Mouse (Mus musculus) kidney, embryonic 14.5 days (tissue): ENCODE measurements around the gene Srebf2. TPM values are rescaled to one million over a fixed set of nuclear protein-coding genes. Genes with fewer than 3 reads are reported as not detected.
A peak's percentile ranks its signal among the peaks of the same experiment; 100 is the strongest.

Experiments used
- ATAC-seq: fragments of 200-750 bp; cut with Nextera tagmentation; 2 replicates; pipeline ENCODE4 v1.8.0; 2017; ENCODE audit warnings: moderate number of reproducible peaks, mild to moderate bottlenecking, moderate TSS enrichment, moderate library complexity; ENCODE audit not compliant: low FRiP score, low TSS enrichment
- H3K27ac ChIP-seq: fragments of 300-500 bp; sonication (generic); 2 replicates; pipeline ENCODE4 v1.5.1; 2014; ENCODE audit warnings: low read depth, mild to moderate bottlenecking, low read length, moderate library complexity, mixed read lengths
- H3K27me3 ChIP-seq: fragments of 300-500 bp; sonication (generic); 2 replicates; pipeline ENCODE4 v1.6.1; 2014; ENCODE audit warnings: mild to moderate bottlenecking, low read length; ENCODE audit not compliant: control insufficient read depth, insufficient read depth
- H3K36me3 ChIP-seq: fragments of 300-500 bp; sonication (generic); 2 replicates; pipeline ENCODE4 v1.6.1; 2014; ENCODE audit warnings: low read length, mixed read lengths; ENCODE audit not compliant: control insufficient read depth, insufficient read depth
- H3K4me1 ChIP-seq: fragments of 300-500 bp; sonication (generic); 2 replicates; pipeline ENCODE4 v1.6.1; 2014; ENCODE audit warnings: low read length, mixed read lengths; ENCODE audit not compliant: control insufficient read depth, insufficient read depth
- H3K4me2 ChIP-seq: fragments of 300-500 bp; sonication (generic); replicated peaks from 2 replicates; pipeline ENCODE4 v1.6.1; 2014; ENCODE audit warnings: low read depth, mild to moderate bottlenecking, low read length
- H3K4me3 ChIP-seq: fragments of 300-500 bp; sonication (generic); 2 replicates; pipeline ENCODE4 v1.5.1; 2014; ENCODE audit warnings: mild to moderate bottlenecking, low read length
- H3K9ac ChIP-seq: fragments of 300-500 bp; sonication (generic); 2 replicates; pipeline ENCODE4 v1.6.1; 2014; ENCODE audit warnings: low read depth, mild to moderate bottlenecking, low read length, moderate library complexity
- H3K9me3 ChIP-seq: fragments of 300-500 bp; sonication (generic); 2 replicates; pipeline ENCODE4 v1.6.1; 2016; ENCODE audit warnings: low read length; ENCODE audit not compliant: control insufficient read depth
- WGBS: fragments of 180-500 bp; shearing (Covaris S2); extraction: QIAGEN DNeasy Blood & Tissue Kit; methylation state at CpG from one replicate; pipeline ENCODE4 v1.1.7; 2014; 5-methylcytosine and 5-hydroxymethylcytosine counted together
- polyA plus RNA-seq: library from polyadenylated mRNA; unstranded; fragments of >200 nt; fragmentation: Nextera tagmentation; extraction: Ambion mirVana; gene quantifications from 2 replicates; pipeline ENCODE4 v1.2.1, GENCODE M21; 2014

The Srebf2 gene
- polyA plus RNA-seq, 1 experiment from 2014 or later: 114 TPM

DNA sequence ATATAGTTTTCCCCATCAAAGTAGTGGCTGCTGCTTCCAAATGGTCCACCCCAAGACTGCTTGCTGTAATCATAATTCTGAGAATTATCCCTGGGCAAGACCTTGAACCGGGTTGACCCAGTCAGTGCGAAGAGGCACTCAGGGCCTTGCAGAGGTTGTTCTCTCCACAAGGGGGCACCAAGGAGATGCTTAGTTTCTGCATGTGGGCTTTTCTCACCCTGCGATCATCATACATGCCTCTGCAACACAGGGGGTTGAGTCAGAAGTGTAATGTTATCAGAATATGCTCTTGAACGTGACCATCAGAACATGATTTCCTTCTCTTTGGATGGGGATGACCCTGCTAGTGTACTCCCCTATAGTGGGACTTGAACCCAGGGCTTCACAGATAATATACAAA, 8.4 kb upstream of the Srebf2 start:
- H3K9me3 ChIP-seq: no peaks in the 10 kb centered on the region
- no peak overlapping the region for H3K4me3 ChIP-seq
- H3K4me1 ChIP-seq: no peaks in the 10 kb centered on the region
- 68% methylated on average over 4 of the region's 4 CpGs for WGBS
- peaks cover 11% of the 10 kb centered on the region; the same call in 1 of the 2 replicates for H3K36me3 ChIP-seq
- no peaks in the 10 kb centered on the region for H3K27me3 ChIP-seq
- H3K4me2 ChIP-seq: no peak overlapping the region
- no peak for ATAC-seq
- no peak overlapping the region for H3K9ac ChIP-seq
- no peak overlapping the region for H3K27ac ChIP-seq

DNA sequence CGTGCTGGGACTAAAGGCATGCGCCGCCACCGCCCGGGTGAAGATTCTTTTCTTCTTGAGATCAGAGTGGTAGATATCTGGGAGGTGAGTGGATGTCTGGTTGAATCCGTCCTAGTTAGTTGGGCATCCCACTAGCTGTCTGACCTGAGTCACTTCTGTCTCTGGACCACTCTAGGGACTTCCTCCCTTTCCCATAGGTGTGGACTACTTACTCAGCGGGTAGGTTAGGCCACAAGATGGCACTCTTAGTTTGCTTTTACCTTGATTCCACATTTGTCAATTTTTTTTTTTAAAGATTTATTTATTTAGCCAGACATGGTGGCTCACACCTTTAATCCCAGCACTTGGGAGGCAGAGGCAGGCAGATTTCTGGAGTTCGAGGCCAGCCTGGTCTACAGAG, 7.8 kb upstream of the Srebf2 start:
- Histone ChIP-seq H3K4me2 (no peak overlapping the region), H3K4me1 (no peaks in the 10 kb centered on the region), H3K4me3 (no peak overlapping the region), H3K9ac (no peak overlapping the region), H3K27me3 (no peaks in the 10 kb centered on the region), H3K27ac (no peak overlapping the region), H3K36me3 (peaks cover 11% of the 10 kb centered on the region; the same call in 1 of the 2 replicates), H3K9me3 (no peaks in the 10 kb centered on the region)
- ATAC-seq: no peak; the same call in 1 of the 2 replicates
- WGBS: 91% methylated on average over 8 of the region's 8 CpGs

DNA sequence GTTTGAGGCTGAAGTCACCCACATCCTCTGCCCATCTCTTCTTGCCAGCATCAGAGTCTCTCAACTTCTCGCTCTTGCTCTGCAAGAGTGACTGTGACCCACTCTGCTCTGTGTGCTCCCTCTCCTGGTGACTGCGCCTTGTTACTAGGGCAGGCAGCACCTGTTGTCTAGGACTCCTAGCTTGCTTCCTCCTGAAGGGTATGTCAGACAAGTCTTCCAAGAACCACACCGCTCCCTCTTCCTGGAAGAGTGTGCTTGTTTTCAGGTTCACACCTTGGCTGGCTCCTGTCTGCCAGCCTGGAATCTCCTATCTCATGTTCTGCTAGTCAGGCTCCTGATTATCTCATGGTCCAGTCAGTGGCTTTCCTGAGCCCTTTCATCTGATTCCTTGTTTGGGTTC, 6.6 kb upstream of the Srebf2 start:
- no peak overlapping the region for H3K27ac ChIP-seq
- WGBS: 78% methylated on average over 3 of the region's 3 CpGs
- no peaks in the 10 kb centered on the region for H3K27me3 ChIP-seq
- no peaks in the 10 kb centered on the region for H3K9me3 ChIP-seq
- H3K9ac ChIP-seq: no peak overlapping the region; the same call in 1 of the 2 replicates
- H3K36me3 ChIP-seq: peaks cover 11% of the 10 kb centered on the region; the same call in 1 of the 2 replicates
- H3K4me2 ChIP-seq: no peak overlapping the region
- no peak overlapping the region for H3K4me3 ChIP-seq
- no peak for ATAC-seq
- H3K4me1 ChIP-seq: peaks cover under 1% of the 10 kb centered on the region; the same call in 1 of the 2 replicates

DNA sequence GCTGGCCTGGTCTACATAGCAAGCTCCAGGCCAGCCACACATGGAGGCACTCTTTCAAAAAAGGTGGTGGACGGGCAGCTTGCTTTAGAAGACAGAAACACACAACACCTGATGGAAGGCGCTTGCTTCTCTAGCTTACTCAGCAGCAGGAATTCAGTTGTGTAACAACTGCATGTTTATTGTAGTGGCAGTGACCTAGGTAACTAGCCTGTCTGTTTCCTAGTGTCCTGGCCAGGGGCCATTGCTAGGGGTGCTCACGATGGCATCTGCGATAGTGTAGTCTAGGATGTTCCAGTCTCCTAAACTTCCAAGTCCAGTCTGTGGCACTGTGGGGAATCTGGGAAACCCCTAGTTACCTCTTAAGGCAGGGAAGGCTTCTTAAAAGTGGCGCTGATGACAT, 2.8 kb upstream of the Srebf2 start:
- Histone ChIP-seq H3K27me3 (no peaks in the 10 kb centered on the region), H3K9ac (no peak overlapping the region), H3K4me1 (peaks cover 20% of the 10 kb centered on the region), H3K4me3 (no peak overlapping the region), H3K36me3 (peaks cover 11% of the 10 kb centered on the region; the same call in 1 of the 2 replicates), H3K27ac (no peak overlapping the region), H3K9me3 (no peaks in the 10 kb centered on the region), H3K4me2 (no peak overlapping the region)
- ATAC-seq: no peak
- 84% methylated on average over 5 of the region's 5 CpGs for WGBS

DNA sequence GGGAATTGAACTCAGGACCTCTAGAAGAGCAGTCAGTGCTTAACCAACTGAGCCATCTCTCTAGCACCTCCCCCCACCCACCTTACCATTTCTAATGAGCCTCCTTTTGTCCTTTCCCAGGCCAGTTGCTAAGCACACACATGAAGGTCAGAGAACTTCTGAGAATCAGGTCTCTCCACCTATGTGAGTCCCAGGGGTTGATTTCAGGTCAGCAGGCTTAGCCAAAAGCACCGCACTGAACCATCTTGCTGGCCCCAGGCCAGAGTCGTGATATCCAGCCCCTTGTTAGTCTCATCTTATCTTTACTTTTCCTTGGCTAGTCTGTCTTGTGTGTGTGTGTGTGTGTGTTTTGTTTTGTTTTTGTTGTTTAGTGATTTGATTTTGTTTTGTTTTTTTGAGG, 1.6 kb upstream of the Srebf2 start:
- H3K4me1 ChIP-seq: peaks cover 24% of the 10 kb centered on the region
- H3K4me2 ChIP-seq: no peak overlapping the region
- H3K27me3 ChIP-seq: no peaks in the 10 kb centered on the region
- peaks cover 9% of the 10 kb centered on the region; the same call in 1 of the 2 replicates for H3K36me3 ChIP-seq
- 35% methylated on average over 2 of the region's 2 CpGs for WGBS
- H3K27ac ChIP-seq: peak overlapping the region; percentile 88
- H3K9ac ChIP-seq: no peak overlapping the region
- ATAC-seq: no peak
- no peaks in the 10 kb centered on the region for H3K9me3 ChIP-seq
- no peak overlapping the region for H3K4me3 ChIP-seq

DNA sequence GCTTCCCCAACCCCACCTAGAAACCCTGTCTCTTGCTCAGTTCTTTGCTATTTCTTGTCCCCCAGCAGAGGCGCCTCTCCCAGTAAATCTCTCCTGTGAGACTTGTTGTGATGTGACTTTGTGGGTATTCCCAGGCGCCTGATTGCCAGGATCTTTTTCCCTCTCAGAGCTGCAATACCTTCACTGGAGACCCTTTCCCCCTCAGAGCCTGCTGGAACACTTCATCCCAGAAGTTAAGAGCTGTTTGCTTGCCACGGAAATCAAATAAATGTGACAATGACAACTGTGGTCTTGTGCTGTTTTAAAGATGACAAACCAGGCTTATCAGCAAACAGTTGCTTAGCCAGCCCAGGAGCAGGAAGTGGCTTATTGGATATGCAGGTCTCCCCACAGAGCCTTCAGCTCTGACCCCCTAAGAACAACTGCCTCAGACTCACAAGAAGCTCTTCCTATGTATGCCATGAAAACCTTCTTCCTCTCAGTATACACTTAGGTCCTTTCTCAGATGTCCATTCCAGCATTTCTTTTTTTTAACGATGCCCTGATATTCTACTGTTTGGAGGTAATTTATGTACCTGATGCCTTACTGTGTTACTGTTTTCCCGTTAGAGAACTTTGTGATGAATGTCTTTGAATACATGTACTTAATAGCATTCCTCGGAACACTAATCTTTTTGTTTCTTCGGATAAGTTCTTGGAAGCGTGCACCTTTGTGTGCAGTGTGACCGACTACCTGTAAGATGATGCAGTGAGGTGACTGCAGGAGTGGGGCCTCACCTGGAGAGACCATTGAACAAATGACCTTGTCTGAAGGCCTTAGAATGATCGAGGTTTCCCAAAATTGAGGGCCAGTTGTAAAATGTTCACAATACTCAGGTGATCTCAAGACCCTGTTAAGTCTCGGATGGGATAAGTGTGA, 871 bp upstream of the Srebf2 start:
- no peaks in the 10 kb centered on the region for H3K27me3 ChIP-seq
- 0 out of 2 replicates have a peak overlapping the region, but pooled peaks have one; percentile 25 for H3K9ac ChIP-seq
- no peaks in the 10 kb centered on the region for H3K9me3 ChIP-seq
- peak overlapping the region; percentile 88 for H3K27ac ChIP-seq
- peaks cover 24% of the 10 kb centered on the region for H3K4me1 ChIP-seq
- 7% methylated on average over 11 of the region's 11 CpGs for WGBS
- no peak for ATAC-seq
- peaks cover 8% of the 10 kb centered on the region for H3K36me3 ChIP-seq
- H3K4me2 ChIP-seq: peak overlapping the region; percentile 40
- H3K4me3 ChIP-seq: peak overlapping the region; percentile 87

DNA sequence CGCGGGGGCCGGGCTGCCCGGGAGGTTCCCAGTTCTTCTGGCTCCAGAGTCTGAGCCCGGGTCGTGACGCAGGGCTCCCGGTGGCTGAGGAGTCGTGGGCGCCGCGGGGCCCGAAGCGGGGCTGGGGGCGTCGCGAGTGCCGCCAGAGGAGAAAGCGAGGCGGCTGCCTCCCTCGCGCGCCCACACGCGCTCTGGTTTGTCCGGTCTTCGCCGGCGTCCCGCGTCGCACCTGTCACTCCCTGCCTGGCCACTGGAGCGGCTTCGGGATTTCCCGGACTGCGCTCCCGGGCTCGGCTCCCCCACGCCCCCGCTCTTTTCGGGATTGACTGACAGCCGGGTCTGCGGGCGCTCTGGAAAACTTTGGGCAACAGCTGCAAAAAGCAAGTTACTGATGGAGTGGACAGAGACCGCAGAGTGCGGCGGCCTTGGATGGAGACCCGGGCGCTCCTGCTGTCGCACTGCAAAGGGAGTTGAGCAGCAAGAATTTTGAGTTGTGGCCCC, 680 bp downstream of the Srebf2 start:
- H3K36me3 ChIP-seq: peaks cover 5% of the 10 kb centered on the region
- no peaks in the 10 kb centered on the region for H3K27me3 ChIP-seq
- peak overlapping the region; percentile 87 for H3K4me3 ChIP-seq
- no peaks in the 10 kb centered on the region for H3K9me3 ChIP-seq
- ATAC-seq: peak; percentile 24
- H3K4me2 ChIP-seq: peak overlapping the region; percentile 84
- 1% methylated on average over 33 of the region's 50 CpGs for WGBS
- peak overlapping the region; percentile 90 for H3K9ac ChIP-seq
- H3K4me1 ChIP-seq: peaks cover 24% of the 10 kb centered on the region
- H3K27ac ChIP-seq: peak overlapping the region; percentile 94

DNA sequence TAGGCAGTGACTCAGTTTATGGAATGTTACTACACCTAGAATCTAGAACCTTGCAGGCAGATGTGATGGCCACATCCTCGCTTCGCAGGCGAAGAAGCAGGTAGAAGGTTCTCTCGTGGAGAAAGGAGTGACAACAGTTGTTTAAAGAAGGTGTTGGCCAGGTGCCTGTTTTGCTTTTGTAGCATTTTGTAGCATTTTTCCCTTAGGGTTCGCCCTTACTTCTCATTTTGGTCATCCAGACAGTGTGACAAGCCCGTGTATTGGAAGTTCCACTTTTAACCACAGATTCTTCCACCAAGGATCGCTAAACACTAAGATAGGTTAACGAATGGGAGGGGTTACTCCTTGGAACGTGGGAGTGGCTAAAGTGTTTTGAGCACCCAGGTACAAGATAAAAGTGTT, 1.5 kb downstream of the Srebf2 start:
- ATAC-seq: no peak
- H3K27ac ChIP-seq: no peak overlapping the region
- no peaks in the 10 kb centered on the region for H3K27me3 ChIP-seq
- peaks cover 5% of the 10 kb centered on the region for H3K36me3 ChIP-seq
- 19% methylated on average over 9 of the region's 9 CpGs for WGBS
- H3K4me1 ChIP-seq: peaks cover 24% of the 10 kb centered on the region
- peak overlapping the region; percentile 84 for H3K4me2 ChIP-seq
- peak overlapping the region; percentile 90 for H3K9ac ChIP-seq
- peak overlapping the region; percentile 87 for H3K4me3 ChIP-seq
- H3K9me3 ChIP-seq: no peaks in the 10 kb centered on the region

DNA sequence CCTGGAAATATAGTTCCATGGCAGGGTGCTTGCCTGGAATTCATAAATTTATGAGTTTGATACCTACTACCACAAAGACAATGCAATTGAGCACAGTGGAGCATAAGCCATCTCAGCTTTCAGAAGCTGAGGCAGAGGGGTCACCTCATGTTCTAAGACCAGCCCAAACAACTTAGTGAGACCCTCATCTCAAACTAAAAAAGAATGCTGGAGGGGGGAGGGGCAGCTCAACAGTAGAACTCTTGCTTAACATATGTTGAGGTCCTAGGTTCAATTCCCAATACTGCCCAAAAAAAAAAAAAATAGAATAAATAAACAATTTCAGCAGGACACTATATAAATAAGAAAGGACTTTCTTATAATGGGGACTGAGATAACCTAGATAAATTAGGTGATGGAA, 3.1 kb downstream of the Srebf2 start:
- no peak overlapping the region for H3K4me3 ChIP-seq
- no peak overlapping the region for H3K4me2 ChIP-seq
- peaks cover 27% of the 10 kb centered on the region for H3K4me1 ChIP-seq
- ATAC-seq: no peak
- no peak overlapping the region for H3K27ac ChIP-seq
- peaks cover 5% of the 10 kb centered on the region for H3K36me3 ChIP-seq
- no peak overlapping the region for H3K9ac ChIP-seq
- no peaks in the 10 kb centered on the region for H3K27me3 ChIP-seq
- H3K9me3 ChIP-seq: no peaks in the 10 kb centered on the region
